Mouse (Mus musculus) CH12.LX (cell line): ENCODE measurements around the gene Abcd3. TPM values are rescaled to one million over a fixed set of nuclear protein-coding genes. Genes with fewer than 3 reads are reported as not detected.

Experiments
- DNase-seq: peaks from one replicate; pipeline ENCODE4 v3.0.0-alpha.2; 2013; ENCODE audit errors: extremely low read depth
- H3K27ac ChIP-seq: 2 replicates; pipeline ENCODE4 v1.5.1; 2012; ENCODE audit warnings: low read depth, mild to moderate bottlenecking, control low read depth, moderate library complexity; ENCODE audit not compliant: insufficient read depth
- H3K27me3 ChIP-seq: replicated peaks from 2 replicates; pipeline ENCODE3; 2012; ENCODE audit warnings: inconsistent platforms
- H3K36me3 ChIP-seq, 2 experiments: replicated peaks in 1 of 2; 2 replicates each; pipeline versions ENCODE3 to v1.6.1; 2012; ENCODE audit warnings: inconsistent platforms in 1 of 2, low read length in 1 of 2, mild to moderate bottlenecking in 1 of 2, mixed read lengths in 1 of 2, moderate library complexity in 1 of 2; ENCODE audit not compliant: control insufficient read depth in 1 of 2, insufficient read depth in 1 of 2
- H3K4me1 ChIP-seq, 2 experiments: 2 replicates each; pipeline ENCODE4 v1.6.1; 2012; ENCODE audit warnings: inconsistent platforms in 1 of 2, moderate library complexity in 1 of 2; ENCODE audit not compliant: insufficient read depth in 2 of 2, control insufficient read depth in 1 of 2
- H3K4me2 ChIP-seq: 2 replicates; pipeline ENCODE4 v1.6.1; 2012; ENCODE audit warnings: low read depth, mild to moderate bottlenecking, control low read depth; ENCODE audit not compliant: poor library complexity, insufficient read depth, severe bottlenecking
- H3K4me3 ChIP-seq, 3 experiments: fragments of 150-350 bp in 1 of 3; sonication (generic) in 1 of 3; replicated peaks in 1 of 3; 2 replicates each; pipeline versions ENCODE3 to v1.5.1; 2011 to 2012; ENCODE audit warnings: low read depth in 2 of 3, low read length in 2 of 3, mild to moderate bottlenecking in 2 of 3, moderate library complexity in 2 of 3, control low read depth in 1 of 3, improper control_type of control experiment in 1 of 3, inconsistent platforms in 1 of 3, mixed read lengths in 1 of 3; ENCODE audit not compliant: poor library complexity in 1 of 3
- H3K79me2 ChIP-seq: replicated peaks from 2 replicates; pipeline ENCODE4 v1.6.1; 2012; ENCODE audit warnings: mild to moderate bottlenecking, moderate library complexity; ENCODE audit not compliant: control insufficient read depth, poor library complexity, insufficient read depth, severe bottlenecking; ENCODE audit errors: extremely low read depth
- H3K9ac ChIP-seq: 2 replicates; pipeline ENCODE4 v1.6.1; 2012; ENCODE audit warnings: low read depth, mild to moderate bottlenecking, control low read depth, moderate library complexity; ENCODE audit not compliant: insufficient read depth
- H3K9me3 ChIP-seq: replicated peaks from 2 replicates; pipeline ENCODE3; 2012; ENCODE audit warnings: low read length, inconsistent platforms, mixed read lengths
- BHLHE40 ChIP-seq: IDR thresholded peaks from 2 replicates; pipeline ENCODE4 v1.6.1; 2011; ENCODE audit warnings: mild to moderate bottlenecking, low read depth, low read length, improper control_type of control experiment
- CHD1 ChIP-seq: IDR thresholded peaks from 2 replicates; pipeline ENCODE4 v1.6.1; 2012; ENCODE audit warnings: low read depth, low read length, improper control_type of control experiment, inconsistent platforms
- CHD2 ChIP-seq: IDR thresholded peaks from 2 replicates; pipeline ENCODE4 v1.6.1; 2011; ENCODE audit warnings: low read length, improper control_type of control experiment
- CTCF ChIP-seq, 2 experiments: IDR thresholded peaks in 1 of 2; conservative IDR thresholded peaks in 1 of 2; 2 replicates each; pipeline ENCODE4 v1.5.1; 2011 to 2012; ENCODE audit warnings: low read depth in 2 of 2, low read length in 2 of 2, improper control_type of control experiment in 1 of 2, inconsistent platforms in 1 of 2, mild to moderate bottlenecking in 1 of 2, moderate library complexity in 1 of 2
- E2F4 ChIP-seq: IDR thresholded peaks from 2 replicates; pipeline ENCODE4 v1.6.1; 2011; ENCODE audit warnings: low read depth, low read length, improper control_type of control experiment; ENCODE audit not compliant: insufficient replicate concordance
- ELF1 ChIP-seq: IDR thresholded peaks from 2 replicates; pipeline ENCODE4 v1.6.1; 2014; ENCODE audit warnings: low read depth, mild to moderate bottlenecking, inconsistent platforms, low read length, improper control_type of control experiment
- EP300 ChIP-seq: IDR thresholded peaks from 2 replicates; pipeline ENCODE4 v1.6.1; 2011; ENCODE audit warnings: low read length, improper control_type of control experiment
- ETS1 ChIP-seq: conservative IDR thresholded peaks from 2 replicates; pipeline ENCODE4 v1.6.1; 2012; ENCODE audit warnings: low read depth, mild to moderate bottlenecking, inconsistent platforms, low read length, improper control_type of control experiment, moderate library complexity
- GABPA ChIP-seq: IDR thresholded peaks from 2 replicates; pipeline ENCODE4 v1.6.1; 2012; ENCODE audit warnings: low read depth, low read length, improper control_type of control experiment, inconsistent platforms; ENCODE audit not compliant: insufficient replicate concordance
- HCFC1 ChIP-seq: IDR thresholded peaks from 2 replicates; pipeline ENCODE4 v1.6.1; 2012; ENCODE audit warnings: low read depth, mild to moderate bottlenecking, inconsistent platforms, low read length, improper control_type of control experiment
- IRF4 ChIP-seq: IDR thresholded peaks from 2 replicates; pipeline ENCODE4 v1.6.1; 2014; ENCODE audit warnings: low read depth, mild to moderate bottlenecking, inconsistent platforms, low read length, improper control_type of control experiment
- JUN ChIP-seq: IDR thresholded peaks from 2 replicates; pipeline ENCODE4 v1.6.1; 2011; ENCODE audit warnings: low read depth, mild to moderate bottlenecking, low read length, improper control_type of control experiment, moderate library complexity; ENCODE audit not compliant: insufficient read depth
- JUND ChIP-seq: conservative IDR thresholded peaks from 2 replicates; pipeline ENCODE4 v1.6.1; 2011; ENCODE audit warnings: low read depth, low read length, improper control_type of control experiment
- KAT2A ChIP-seq: IDR thresholded peaks from 2 replicates; pipeline ENCODE4 v1.6.1; 2012; ENCODE audit warnings: low read length, improper control_type of control experiment, inconsistent platforms; ENCODE audit not compliant: insufficient replicate concordance
- MAFK ChIP-seq: IDR thresholded peaks from 2 replicates; pipeline ENCODE4 v1.6.1; 2011; ENCODE audit warnings: low read length, improper control_type of control experiment; ENCODE audit not compliant: insufficient replicate concordance
- MAX ChIP-seq: IDR thresholded peaks from 2 replicates; pipeline ENCODE4 v1.6.1; 2011; ENCODE audit warnings: low read length, improper control_type of control experiment
- MAZ ChIP-seq: IDR thresholded peaks from 2 replicates; pipeline ENCODE4 v1.6.1; 2012; ENCODE audit warnings: low read depth, mild to moderate bottlenecking, inconsistent platforms, low read length, improper control_type of control experiment, moderate library complexity
- MEF2A ChIP-seq: IDR thresholded peaks from 2 replicates; pipeline ENCODE4 v1.6.1; 2014; ENCODE audit warnings: low read depth, mild to moderate bottlenecking, inconsistent platforms, low read length, improper control_type of control experiment, borderline replicate concordance
- MXI1 ChIP-seq: IDR thresholded peaks from 2 replicates; pipeline ENCODE4 v1.6.1; 2011; ENCODE audit warnings: mild to moderate bottlenecking, low read depth, low read length, improper control_type of control experiment
- MYC ChIP-seq: IDR thresholded peaks from 2 replicates; pipeline ENCODE4 v1.6.1; 2011; ENCODE audit warnings: low read depth, mild to moderate bottlenecking, improper control_type of control experiment, low read length
- NELFE ChIP-seq: IDR thresholded peaks from 2 replicates; pipeline ENCODE4 v1.6.1; 2011; ENCODE audit warnings: low read depth, low read length, improper control_type of control experiment
- NRF1 ChIP-seq: IDR thresholded peaks from 2 replicates; pipeline ENCODE4 v1.6.1; 2014; ENCODE audit warnings: low read depth, mild to moderate bottlenecking, inconsistent platforms, low read length, improper control_type of control experiment, moderate library complexity
- PAX5 ChIP-seq: IDR thresholded peaks from 2 replicates; pipeline ENCODE4 v1.6.1; 2012; ENCODE audit warnings: low read length, inconsistent platforms, mixed read lengths
- POLR2A ChIP-seq: IDR thresholded peaks from 2 replicates; pipeline ENCODE4 v1.6.1; 2011; ENCODE audit warnings: low read depth, mild to moderate bottlenecking, improper control_type of control experiment, low read length
- POLR2AphosphoS2 ChIP-seq: IDR thresholded peaks from 2 replicates; pipeline ENCODE4 v1.6.1; 2011; ENCODE audit warnings: low read depth, low read length, improper control_type of control experiment
- RAD21 ChIP-seq: IDR thresholded peaks from 2 replicates; pipeline ENCODE4 v1.6.1; 2011; ENCODE audit warnings: low read depth, mild to moderate bottlenecking, low read length, improper control_type of control experiment, moderate library complexity
- RCOR1 ChIP-seq: conservative IDR thresholded peaks from 2 replicates; pipeline ENCODE4 v1.6.1; 2012; ENCODE audit warnings: low read depth, mild to moderate bottlenecking, inconsistent platforms, low read length, improper control_type of control experiment
- SIN3A ChIP-seq: IDR thresholded peaks from 2 replicates; pipeline ENCODE4 v1.6.1; 2012; ENCODE audit warnings: low read length, improper control_type of control experiment, inconsistent platforms
- SMC3 ChIP-seq: IDR thresholded peaks from 2 replicates; pipeline ENCODE4 v1.6.1; 2011; ENCODE audit warnings: low read depth, low read length, improper control_type of control experiment
- TBP ChIP-seq: conservative IDR thresholded peaks from 2 replicates; pipeline ENCODE4 v1.6.1; 2011; ENCODE audit warnings: low read depth, low read length, improper control_type of control experiment
- TCF12 ChIP-seq: IDR thresholded peaks from 2 replicates; pipeline ENCODE4 v1.6.1; 2014; ENCODE audit warnings: low read depth, mild to moderate bottlenecking, inconsistent platforms, low read length, improper control_type of control experiment
- UBTF ChIP-seq: IDR thresholded peaks from 2 replicates; pipeline ENCODE4 v1.6.1; 2012; ENCODE audit warnings: low read depth, mild to moderate bottlenecking, inconsistent platforms, low read length, improper control_type of control experiment, moderate library complexity
- USF1 ChIP-seq: IDR thresholded peaks from 2 replicates; pipeline ENCODE4 v1.6.1; 2014; ENCODE audit warnings: low read depth, mild to moderate bottlenecking, inconsistent platforms, low read length, improper control_type of control experiment
- USF2 ChIP-seq: conservative IDR thresholded peaks from 2 replicates; pipeline ENCODE4 v1.6.1; 2011; ENCODE audit warnings: low read depth, low read length, improper control_type of control experiment
- ZC3H11A ChIP-seq: IDR thresholded peaks from 2 replicates; pipeline ENCODE4 v1.6.1; 2012; ENCODE audit warnings: low read depth, mild to moderate bottlenecking, inconsistent platforms, low read length, improper control_type of control experiment
- ZKSCAN1 ChIP-seq: IDR thresholded peaks from 2 replicates; pipeline ENCODE4 v1.6.1; 2012; ENCODE audit warnings: low read depth, inconsistent platforms, low read length, improper control_type of control experiment, borderline replicate concordance
- ZMIZ1 ChIP-seq: IDR thresholded peaks from 2 replicates; pipeline ENCODE4 v1.6.1; 2012; ENCODE audit warnings: low read depth, mild to moderate bottlenecking, inconsistent platforms, low read length, improper control_type of control experiment
- ZNF384 ChIP-seq: IDR thresholded peaks from 2 replicates; pipeline ENCODE4 v1.6.1; 2012; ENCODE audit warnings: low read depth, low read length, improper control_type of control experiment, inconsistent platforms
- dilution Hi-C: fragments of 300-500 bp; cut with MboI; formaldehyde crosslinking; loops from 2 replicates; pipeline ENCODE4 v1.14.3; 2020; ENCODE audit warnings: low sequenced_read_pairs; ENCODE audit not compliant: extremely low pct_unique_long_range_greater_than_20kb, extremely low pct_ligation_motif_present
- in situ Hi-C: fragments of 300-500 bp; cut with MboI; formaldehyde crosslinking; loops from 3 replicates; pipeline ENCODE4 v1.14.3; 2019; ENCODE audit warnings: low sequenced_read_pairs, low pct_ligation_motif_present, low pct_unique_long_range_greater_than_20kb, mixed read lengths
- polyA plus RNA-seq: library from polyadenylated mRNA; unstranded; fragments of >175 nt; gene quantifications from 2 replicates; pipeline ENCODE4 v1.2.1, GENCODE M21; 2012; ENCODE audit warnings: low read depth; ENCODE audit not compliant: insufficient read length
- total RNA-seq, 2 experiments: library from RNA; depleted of rRNA; stranded (reverse); fragments of 300-350 nt in 1 of 2; fragments of >200 nt in 1 of 2; gene quantifications; 2 replicates each; pipeline ENCODE4 v1.2.3; 2012 to 2014

The Abcd3 gene
- total RNA-seq (2012; rRNA removed) (52.3 and 65.9 TPM in 2 replicates), total RNA-seq (2014; rRNA removed) (53.5 and 56.5 TPM in 2 replicates), polyA plus RNA-seq (53.8 and 54.1 TPM in 2 replicates)

- Histone ChIP-seq H3K36me3 (peaks cover 0 to 6% of the 10 kb centered on the region in 2 experiments), H3K9me3 (no peaks in the 10 kb centered on the region), H3K4me2 (peak within 1 kb of the TSS; percentile 56; the same call in 1 of the 2 replicates), H3K27me3 (no peaks in the 10 kb centered on the region), H3K4me3 (peak within 1 kb of the TSS; percentile 90 to 94 (median 94)), H3K9ac (peak within 1 kb of the TSS; percentile 82), H3K4me1 (peaks cover 3 to 48% of the 10 kb centered on the region in 2 experiments; a peak in 3 of 4 replicates), H3K27ac (peak within 1 kb of the TSS; percentile 71), H3K79me2 (peaks cover 22% of the 10 kb centered on the region)
- no peak for TF ChIP-seq ETS1
- TF ChIP-seq ELF1, result peak; percentile 53; the same call in 1 of the 2 replicates
- peak; percentile 85 for TF ChIP-seq POLR2A
- no peak for TF ChIP-seq GABPA
- TF ChIP-seq JUN, result no peak
- TF ChIP-seq TCF12, result peak; percentile 43; the same call in 1 of the 2 replicates
- TF ChIP-seq SIN3A, result 0 out of 2 replicates have a peak, but pooled peaks have one; percentile 43
- no peak for TF ChIP-seq BHLHE40
- TF ChIP-seq HCFC1, result peak; percentile 25; the same call in 1 of the 2 replicates
- TF ChIP-seq IRF4, result no peak
- no peak for TF ChIP-seq POLR2AphosphoS2
- no peak for TF ChIP-seq RCOR1
- peak; percentile 56; the same call in 1 of the 2 replicates for TF ChIP-seq ZMIZ1
- TF ChIP-seq CHD2, result no peak
- no peak for TF ChIP-seq ZNF384
- no peak for TF ChIP-seq PAX5
- no peak for TF ChIP-seq E2F4
- no peak for TF ChIP-seq MAZ
- no peak for TF ChIP-seq USF2
- TF ChIP-seq MYC, result no peak
- no peak for TF ChIP-seq EP300
- TF ChIP-seq UBTF, result peak; percentile 85; the same call in 1 of the 2 replicates
- no peak for TF ChIP-seq MEF2A
- TF ChIP-seq CTCF (conservative IDR thresholded peaks at IDR 0.05 in 1 of 2, IDR thresholded peaks at IDR 0.05 in 1 of 2; ENCODE audit: low read depth in 2 of 2, low read length in 2 of 2), result no peak
- no peak for TF ChIP-seq KAT2A
- TF ChIP-seq MXI1, result peak; percentile 57; the same call in 1 of the 2 replicates
- no peak for TF ChIP-seq CHD1
- TF ChIP-seq ZC3H11A, result no peak
- no peak for TF ChIP-seq ZKSCAN1
- peak; percentile 49; the same call in 1 of the 2 replicates for TF ChIP-seq TBP
- peak; percentile 87 for TF ChIP-seq NRF1
- TF ChIP-seq JUND, result no peak
- TF ChIP-seq NELFE, result peak; percentile 64; the same call in 1 of the 2 replicates
- no peak; the same call in 1 of the 2 replicates for TF ChIP-seq MAFK
- TF ChIP-seq SMC3, result no peak
- TF ChIP-seq RAD21, result no peak
- TF ChIP-seq MAX, result no peak; the same call in 1 of the 2 replicates
- no peak for TF ChIP-seq USF1
- in situ Hi-C loops (no loop called here), dilution Hi-C loops (no loop called here)
- DNase-seq, result peak; percentile 73
These were observed at the start of gene Abcd3 for GRCm38 (mm10) chr3:121814877-121815548. Abcd3 (minus strand) TSS chr3:121815302.
